Mouse (Mus musculus) brain, adult 10 weeks (tissue): ENCODE data around the gene Olfr412. TPM values are rescaled to one million over a fixed set of nuclear protein-coding genes. Genes with fewer than 3 reads are reported as not detected.

Experiments used
- polyA plus RNA-seq: library from polyadenylated mRNA; stranded (reverse); fragments of 350-450 nt; fragmentation: Illumina TruSeq; extraction: RNeasy Lipid Tissue Mini Kit (QIAGEN cat#74804); gene quantifications from one replicate; pipeline ENCODE4 v1.2.3, GENCODE M21; 2015; ENCODE audit warnings: low read depth, low replicate concordance

Gene Olfr412
- not detected for polyA plus RNA-seq

GRCm38 (mm10) chr11:74361769-74362168, at the start of gene Olfr412:
Gene Olfr412, plus strand, starts transcription at chr11:74362069.

GRCm38 (mm10) chr11:74337931-74338330, 23.9 kb upstream of the Olfr412 start, which contains the start of gene Olfr410:
Gene Olfr410, minus strand, starts transcription at chr11:74338031.

GRCm38 (mm10) chr11:74352550-74352949, 9.3 kb upstream of the Olfr412 start, which contains the start of gene Olfr411:
Gene Olfr411, minus strand, starts transcription at chr11:74352650.

Other genes starting within 250 kb of the Olfr412 start
- not detected for gene Olfr401, start 248.4 kb upstream of the Olfr412 start, polyA plus RNA-seq
- gene Olfr402, start 208.5 kb upstream of the Olfr412 start, polyA plus RNA-seq, result not detected
- gene Olfr403, start 175.8 kb upstream of the Olfr412 start, polyA plus RNA-seq, result not detected
- gene Olfr43, start 150.7 kb upstream of the Olfr412 start, polyA plus RNA-seq, result not detected
- not detected for gene Olfr406, start 102.3 kb upstream of the Olfr412 start, polyA plus RNA-seq
- not detected for gene Olfr59, start 78.3 kb upstream of the Olfr412 start, polyA plus RNA-seq
- gene Olfr410, start 24.0 kb upstream of the Olfr412 start, polyA plus RNA-seq, result not detected
- gene Olfr411, start 9.4 kb upstream of the Olfr412 start, polyA plus RNA-seq, result not detected
- 96.1 TPM for gene Rap1gap2, start 248.8 kb downstream of the Olfr412 start, polyA plus RNA-seq